Mouse (Mus musculus) ovary, postnatal 14 days (tissue): Measurements from ENCODE around the gene Naa15.
"Not testable (repeated sequence)": the region's sequence is repeated elsewhere in the genome, so short reads cannot be mapped to it uniquely, and the experiment has no call there.

Experiments
- DNase-seq: peaks from one replicate; pipeline ENCODE4 v3.0.0; 2022; ENCODE audit warnings: low spot score

Gene Naa15

GRCm38 (mm10) chr3:51394881-51395280 lies 20.1 kb upstream of the Naa15 start:
- DNase-seq, result no peak

DNA sequence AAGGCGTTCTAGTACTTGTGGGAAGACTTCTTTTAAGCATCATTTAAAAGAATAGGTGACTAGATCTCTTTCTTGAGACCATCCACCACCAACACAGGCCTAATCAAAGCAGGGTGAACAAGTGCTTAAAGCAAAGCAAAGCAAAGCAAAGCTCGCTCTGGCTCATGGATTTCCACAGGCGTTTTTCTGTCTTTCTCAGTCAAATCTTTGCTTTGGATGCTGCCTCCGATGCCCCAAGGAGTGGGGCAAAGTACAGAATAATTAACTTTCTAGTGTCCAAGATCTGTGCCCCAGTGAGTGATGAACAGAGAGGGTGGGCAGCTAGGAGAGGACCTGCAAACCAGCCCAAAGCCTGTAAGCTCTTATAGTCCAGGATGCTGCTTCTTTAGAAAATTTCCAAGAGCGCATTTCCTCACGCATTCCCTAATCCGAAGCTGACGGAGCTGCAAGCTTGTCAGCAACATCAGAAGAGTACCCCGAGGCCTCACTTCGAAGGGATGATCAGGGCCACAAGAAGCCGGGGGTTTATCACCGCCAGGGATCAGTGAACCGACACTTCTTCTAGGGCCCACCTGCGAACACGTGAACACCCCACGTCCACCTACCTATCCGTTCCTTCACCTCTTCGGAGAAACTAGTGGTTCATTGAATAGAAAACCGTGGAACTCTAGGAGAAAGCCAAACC lies 19.3 kb upstream of the Naa15 start:
- no peak for DNase-seq

DNA sequence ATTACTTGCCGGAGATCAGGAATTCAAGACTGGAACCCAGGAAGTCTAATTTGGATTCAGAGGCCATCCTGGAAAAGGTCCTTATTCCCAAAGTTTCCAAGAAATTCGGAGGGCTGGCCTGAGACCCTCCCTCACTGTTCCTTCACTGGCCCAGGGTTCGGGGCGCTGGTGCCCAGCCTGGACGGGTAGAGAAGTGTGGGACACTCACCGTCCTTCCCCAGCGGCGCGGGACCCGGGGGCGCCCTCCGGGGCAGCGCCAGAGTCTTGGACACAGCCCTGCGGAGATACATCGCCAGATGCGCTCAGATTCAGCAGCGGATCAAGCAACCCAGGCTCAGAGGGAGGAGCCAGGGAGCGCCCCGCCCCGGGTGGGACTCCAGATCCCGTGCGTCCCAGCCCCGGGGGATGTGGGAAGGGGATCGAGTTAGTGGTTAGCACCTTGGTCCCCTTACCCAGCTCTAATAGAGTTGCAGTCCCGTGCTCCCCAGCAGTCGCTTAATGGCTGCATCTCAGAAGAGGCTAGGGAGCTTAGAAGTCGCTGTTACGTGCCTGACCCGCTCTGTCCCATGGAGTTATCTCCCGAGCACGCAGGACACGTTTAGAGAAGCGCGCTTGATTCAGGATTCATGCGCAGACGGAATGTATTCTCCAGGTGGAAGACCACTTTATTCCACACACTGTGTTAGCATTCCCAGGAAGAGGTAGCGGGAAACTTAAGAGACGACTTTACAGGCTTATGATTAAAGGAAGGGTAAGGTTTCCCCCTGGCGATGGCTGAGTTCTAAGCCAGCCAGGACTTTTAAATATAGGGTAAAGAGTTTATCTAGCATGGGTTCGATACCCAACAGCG lies 18.5 kb upstream of the Naa15 start, which contains the start of gene Mgarp:
Gene Mgarp, minus strand, starts transcription at position 520 of the 850 bp plus-strand sequence.
- peak; percentile 37 for DNase-seq

DNA sequence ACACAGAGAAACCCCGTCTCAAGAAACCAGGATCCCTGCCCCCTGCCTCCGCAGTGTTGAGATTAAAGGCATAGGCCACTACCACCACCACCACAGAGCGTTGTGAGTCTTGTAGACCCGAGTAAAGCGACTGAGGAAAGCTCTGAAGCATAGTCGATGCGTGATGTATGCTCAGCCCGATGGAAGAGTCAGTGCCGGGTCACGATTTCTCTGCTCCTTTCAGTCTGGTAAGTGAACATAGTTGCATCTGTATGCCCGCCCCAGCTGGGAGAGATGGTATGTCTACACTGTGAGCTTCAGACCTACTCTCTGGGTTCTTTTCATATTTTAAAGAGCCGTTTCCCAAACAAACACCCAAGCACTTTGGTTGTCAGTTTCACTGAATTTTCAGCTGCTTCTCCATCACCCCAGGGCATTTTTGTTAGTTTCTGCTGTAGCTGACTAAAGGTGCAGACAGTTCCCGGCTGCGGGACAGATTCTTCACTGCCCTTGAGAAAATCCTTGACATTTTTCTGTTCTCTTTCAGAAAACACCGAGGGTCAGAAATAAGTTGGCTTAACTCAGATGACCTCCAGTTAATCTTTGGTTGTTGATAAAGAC lies 17.1 kb upstream of the Naa15 start:
- no peak for DNase-seq

DNA sequence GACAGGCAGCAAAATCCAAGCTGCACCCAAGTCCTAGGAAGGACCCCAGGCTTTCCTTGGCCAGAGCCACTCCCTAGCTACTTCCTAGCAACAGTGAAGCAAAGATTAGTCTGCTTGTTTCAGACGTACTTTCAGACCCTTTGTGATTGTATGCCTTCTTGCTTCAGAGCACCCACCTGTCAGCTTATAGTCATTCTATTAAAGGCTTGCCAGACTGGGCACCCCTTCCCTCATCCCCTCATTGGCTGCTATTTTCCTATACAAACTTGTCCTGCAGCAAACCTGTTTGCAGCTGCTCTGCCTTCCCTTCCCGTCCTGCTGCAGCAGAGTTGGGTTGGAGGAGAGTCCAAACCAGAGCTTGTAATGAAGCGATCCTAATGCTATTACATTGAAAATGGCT lies 16.3 kb upstream of the Naa15 start:
- DNase-seq, result no peak

DNA sequence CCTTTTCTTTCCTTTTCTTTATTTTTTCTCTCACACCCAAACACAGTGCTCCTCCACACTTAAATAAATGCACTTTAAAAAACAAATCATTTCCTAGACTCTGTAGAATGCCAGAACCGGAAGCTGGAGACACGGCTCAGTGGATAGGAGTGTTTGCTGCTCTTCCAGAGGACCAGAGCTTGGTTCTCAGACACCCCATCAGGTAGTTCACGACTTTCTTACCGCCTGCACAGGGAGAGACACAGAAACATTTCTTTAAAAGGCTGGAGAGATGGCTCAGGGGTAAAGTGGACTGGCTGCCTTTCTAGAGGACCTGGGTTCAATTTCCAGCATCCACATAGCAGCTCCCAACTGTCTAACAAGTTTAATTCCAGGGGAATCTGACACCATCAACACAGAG lies 15.4 kb upstream of the Naa15 start:
- no peak for DNase-seq

DNA sequence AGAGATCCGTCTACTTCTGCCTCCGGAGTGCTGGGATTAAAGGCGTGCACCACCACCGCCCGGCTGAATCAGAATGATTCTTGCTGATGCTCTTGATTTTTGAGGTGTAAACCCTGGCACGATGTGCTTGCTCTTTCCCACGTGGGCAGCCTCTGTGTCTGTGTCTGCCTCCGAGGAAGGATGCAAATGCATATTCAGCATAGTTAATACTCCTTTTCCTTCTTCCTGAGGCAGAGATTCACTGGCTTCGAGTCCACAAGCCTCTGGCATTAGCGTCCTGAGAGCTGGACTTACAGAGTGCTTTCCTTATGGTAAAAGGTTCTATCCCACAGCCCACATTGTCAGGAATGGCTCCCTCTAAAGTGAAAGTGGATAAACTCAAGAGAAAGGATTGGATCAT lies 14.3 kb upstream of the Naa15 start:
- DNase-seq, result no peak

DNA sequence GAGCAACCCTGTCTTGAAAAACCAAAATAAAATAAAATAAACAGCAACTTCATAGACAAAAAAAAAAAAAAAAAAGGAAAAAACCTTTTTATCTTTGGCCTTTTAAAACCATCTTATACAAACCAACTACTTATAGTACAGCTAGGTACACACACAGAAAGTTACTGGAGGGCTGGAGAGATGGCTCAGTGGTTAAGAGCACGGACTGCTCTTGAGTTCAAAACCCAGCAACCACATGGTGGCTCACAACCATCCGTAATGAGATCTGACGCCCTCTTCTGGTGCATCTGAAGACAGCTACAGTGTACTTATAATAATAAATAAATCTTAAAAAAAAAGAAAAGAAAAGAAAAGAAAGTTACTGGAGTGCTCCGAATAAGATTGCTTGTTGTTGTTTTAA lies 12.9 kb upstream of the Naa15 start:
- DNase-seq, result not testable (repeated sequence)

DNA sequence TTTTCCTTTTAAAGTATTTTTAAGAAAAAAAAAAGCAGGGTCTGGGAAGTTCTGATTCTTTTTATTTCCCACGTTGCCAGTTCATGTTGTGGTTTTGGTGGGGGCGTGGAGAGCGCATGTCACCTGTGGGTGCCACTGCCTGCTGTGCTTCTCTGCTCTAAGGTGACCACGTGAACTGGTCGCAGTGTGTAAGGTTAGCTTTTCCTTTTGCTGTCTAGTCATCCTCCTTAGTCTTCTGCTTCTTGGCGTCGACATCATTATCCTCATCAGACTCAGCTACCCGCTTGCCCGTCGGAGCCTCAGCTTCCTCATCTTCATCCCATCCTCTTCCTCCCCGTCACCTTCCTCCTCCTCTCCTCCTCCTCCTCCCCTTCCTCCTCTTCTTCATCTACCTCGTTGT lies 12.3 kb upstream of the Naa15 start:
- no peak for DNase-seq

- DNase-seq, result no peak
These were observed 6.9 kb upstream of the Naa15 start for GRCm38 (mm10) chr3:51407870-51408560.

GRCm38 (mm10) chr3:51408561-51409183 lies 6.3 kb upstream of the Naa15 start, which contains the start of gene Ndufc1:
Gene Ndufc1, minus strand, starts transcription at chr3:51408988.
- peak; percentile 99 for DNase-seq

GRCm38 (mm10) chr3:51412457-51412856 lies 2.5 kb upstream of the Naa15 start:
- no peak for DNase-seq

GRCm38 (mm10) chr3:51413276-51413675 lies 1.7 kb upstream of the Naa15 start:
- no peak for DNase-seq

DNA sequence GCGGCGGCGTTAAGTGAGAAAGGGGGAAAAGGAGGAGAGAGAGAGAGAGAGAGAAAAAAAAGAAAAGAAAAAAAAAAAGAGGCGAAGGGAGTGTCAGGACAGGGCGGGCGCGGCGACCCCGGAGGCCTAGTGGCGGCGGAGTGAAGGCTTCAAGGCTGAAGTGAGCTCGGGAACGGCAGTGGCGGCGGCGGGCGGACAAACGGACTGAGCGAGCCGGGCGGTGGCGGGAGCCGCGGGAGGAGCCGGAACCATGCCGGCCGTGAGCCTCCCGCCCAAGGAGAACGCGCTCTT lies 1.1 kb downstream of the Naa15 start:
- no peak for DNase-seq

- peak; percentile 29 for DNase-seq
These were observed 1.6 kb downstream of the Naa15 start for GRCm38 (mm10) chr3:51416364-51417134.

DNA sequence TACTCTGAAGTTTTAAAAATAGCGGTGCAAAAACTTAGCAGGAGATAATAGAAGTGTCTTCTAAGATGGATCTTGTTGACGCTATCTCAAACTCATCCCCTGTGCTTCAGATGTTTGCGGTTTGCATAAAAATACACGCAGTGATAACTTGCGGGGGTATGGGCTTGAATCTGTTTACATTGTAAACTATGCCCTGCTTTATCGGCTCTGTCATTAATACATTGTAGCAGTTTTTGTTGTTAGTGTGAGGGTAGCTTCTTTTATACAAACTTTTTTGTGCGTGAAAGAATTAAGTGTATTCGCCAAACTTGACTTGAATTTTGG lies 2.1 kb downstream of the Naa15 start:
- no peak for DNase-seq

DNA sequence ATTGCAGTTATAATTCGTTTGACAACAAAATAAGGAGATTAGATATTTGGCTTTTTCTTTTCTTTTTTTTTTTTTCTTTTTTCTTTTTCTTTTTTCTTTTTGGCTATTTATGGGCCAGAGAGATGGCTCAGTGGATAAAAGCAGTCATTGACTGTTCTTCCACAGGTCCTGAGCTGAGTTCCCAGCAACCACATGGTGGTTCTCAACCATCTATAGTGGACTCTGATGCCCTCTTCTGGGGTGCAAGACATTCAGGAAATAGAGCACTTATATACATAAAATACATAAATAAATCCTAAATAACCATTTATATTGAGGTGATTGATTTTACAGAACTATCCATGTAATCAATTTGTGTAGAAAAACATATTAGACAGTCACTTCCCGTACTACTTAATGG lies 2.5 kb downstream of the Naa15 start:
- DNase-seq, result no peak

DNA sequence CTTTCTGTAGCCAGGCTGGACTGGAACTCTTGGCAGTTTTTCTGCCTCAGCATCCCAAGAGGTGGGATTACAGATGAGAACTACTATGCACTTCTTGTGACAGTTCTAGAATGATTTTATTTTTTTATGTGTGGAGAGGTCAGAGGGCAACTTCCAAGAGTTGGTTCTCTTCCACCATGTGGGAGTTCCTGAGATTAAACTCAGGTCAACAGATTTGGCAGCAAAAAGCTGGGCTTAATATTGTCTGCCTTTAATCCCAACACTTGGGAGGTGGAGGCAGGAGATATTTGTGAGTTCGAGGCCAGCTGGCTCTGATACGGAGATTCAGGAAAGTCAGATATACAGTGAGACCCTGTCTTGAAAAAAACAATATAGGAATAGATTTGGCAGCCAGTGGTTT lies 3.0 kb downstream of the Naa15 start:
- no peak for DNase-seq

GRCm38 (mm10) chr3:51421921-51422320 lies 7.0 kb downstream of the Naa15 start:
- no peak for DNase-seq

GRCm38 (mm10) chr3:51425394-51425793 lies 10.4 kb downstream of the Naa15 start:
- DNase-seq, result no peak

DNA sequence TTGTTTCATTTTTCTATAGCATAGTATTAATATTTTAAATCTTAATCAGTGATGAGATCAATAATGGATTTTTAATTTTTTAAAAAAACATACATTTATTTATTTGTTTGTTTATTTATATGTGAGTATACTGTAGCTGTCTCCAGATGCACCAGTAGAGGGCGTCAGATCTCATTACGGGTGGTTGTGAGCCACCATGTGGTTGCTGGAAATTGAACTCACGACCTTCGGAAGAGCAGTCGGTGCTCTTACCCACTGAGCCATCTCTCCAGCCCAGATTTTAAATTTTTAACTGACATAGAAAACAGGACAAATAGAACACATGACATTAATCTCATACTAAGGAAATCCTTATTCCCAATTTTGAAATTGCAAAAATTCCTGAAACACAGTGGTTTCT lies 19.4 kb downstream of the Naa15 start:
- DNase-seq, result not testable (repeated sequence)
